Mouse (Mus musculus): ENCODE data around the gene Scfd2. TPM values are rescaled to one million over a fixed set of nuclear protein-coding genes. Genes with fewer than 3 reads are reported as not detected.

The Scfd2 gene
- polyA plus RNA-seq, 1 experiment, result 0.18 TPM

GRCm38 (mm10) chr5:74171768-74172167, 359.8 kb downstream of the Scfd2 start:
- no peaks in the 10 kb centered on the region for H3K4me1 ChIP-seq (ENCODE audit: control insufficient read depth)
- no peak overlapping the region for H3K4me3 ChIP-seq (replicated peaks)
- peaks cover 5% of the 10 kb centered on the region for H3K27me3 ChIP-seq (ENCODE audit: control insufficient read depth)
- no peaks in the 10 kb centered on the region for H3K9me3 ChIP-seq (ENCODE audit: control insufficient read depth, low read length)
- no peak for TF ChIP-seq GATA1 (IDR thresholded peaks at IDR 0.05; ENCODE audit: low read length)
- TF ChIP-seq TAL1 (IDR thresholded peaks at IDR 0.05; ENCODE audit: low read length), result no peak
- no peaks in the 10 kb centered on the region for H3K36me3 ChIP-seq (ENCODE audit: control insufficient read depth)

- no peaks in the 10 kb centered on the region for H3K9me3 ChIP-seq (ENCODE audit: control insufficient read depth, low read length)
- TF ChIP-seq GATA1 (IDR thresholded peaks at IDR 0.05; ENCODE audit: low read length), result no peak
- TF ChIP-seq TAL1 (IDR thresholded peaks at IDR 0.05; ENCODE audit: low read length), result no peak
- H3K27me3 ChIP-seq (ENCODE audit: control insufficient read depth), result peaks cover 5% of the 10 kb centered on the region
- H3K36me3 ChIP-seq (ENCODE audit: control insufficient read depth), result no peaks in the 10 kb centered on the region
- H3K4me3 ChIP-seq (replicated peaks), result no peak overlapping the region
- no peaks in the 10 kb centered on the region for H3K4me1 ChIP-seq (ENCODE audit: control insufficient read depth)
Measured at GRCm38 (mm10) chr5:74168085-74168484, 363.5 kb downstream of the Scfd2 start.

- H3K4me3 ChIP-seq (replicated peaks), result no peak overlapping the region
- H3K9me3 ChIP-seq (ENCODE audit: control insufficient read depth, low read length), result no peaks in the 10 kb centered on the region
- no peaks in the 10 kb centered on the region for H3K4me1 ChIP-seq (ENCODE audit: control insufficient read depth)
- H3K27me3 ChIP-seq (ENCODE audit: control insufficient read depth), result no peaks in the 10 kb centered on the region; the same call in 1 of the 2 replicates
- TF ChIP-seq TAL1 (IDR thresholded peaks at IDR 0.05; ENCODE audit: low read length) (no peak), GATA1 (IDR thresholded peaks at IDR 0.05; ENCODE audit: low read length) (no peak)
- H3K36me3 ChIP-seq (ENCODE audit: control insufficient read depth), result no peaks in the 10 kb centered on the region
Measured at GRCm38 (mm10) chr5:74166642-74167041, 364.9 kb downstream of the Scfd2 start.

- no peaks in the 10 kb centered on the region; the same call in 1 of the 2 replicates for H3K27me3 ChIP-seq (ENCODE audit: control insufficient read depth)
- no peaks in the 10 kb centered on the region for H3K36me3 ChIP-seq (ENCODE audit: control insufficient read depth)
- H3K4me3 ChIP-seq (replicated peaks), result no peak overlapping the region
- no peaks in the 10 kb centered on the region for H3K9me3 ChIP-seq (ENCODE audit: control insufficient read depth, low read length)
- TF ChIP-seq GATA1 (IDR thresholded peaks at IDR 0.05; ENCODE audit: low read length) (no peak), TAL1 (IDR thresholded peaks at IDR 0.05; ENCODE audit: low read length) (no peak)
- H3K4me1 ChIP-seq (ENCODE audit: control insufficient read depth), result peaks cover 6% of the 10 kb centered on the region
Measured at GRCm38 (mm10) chr5:74164547-74164946, 367.0 kb downstream of the Scfd2 start.

- TF ChIP-seq GATA1 (IDR thresholded peaks at IDR 0.05; ENCODE audit: low read length), result no peak
- no peak for TF ChIP-seq TAL1 (IDR thresholded peaks at IDR 0.05; ENCODE audit: low read length)
- no peaks in the 10 kb centered on the region; the same call in 1 of the 2 replicates for H3K27me3 ChIP-seq (ENCODE audit: control insufficient read depth)
- no peaks in the 10 kb centered on the region for H3K36me3 ChIP-seq (ENCODE audit: control insufficient read depth)
- peaks cover 6% of the 10 kb centered on the region for H3K4me1 ChIP-seq (ENCODE audit: control insufficient read depth)
- H3K4me3 ChIP-seq (replicated peaks), result no peak overlapping the region
- no peaks in the 10 kb centered on the region for H3K9me3 ChIP-seq (ENCODE audit: control insufficient read depth, low read length)
Measured at GRCm38 (mm10) chr5:74163141-74163540, 368.4 kb downstream of the Scfd2 start.

GRCm38 (mm10) chr5:74162013-74162412, 369.5 kb downstream of the Scfd2 start:
- Histone ChIP-seq H3K9me3 (ENCODE audit: control insufficient read depth, low read length) (no peaks in the 10 kb centered on the region), H3K27me3 (ENCODE audit: control insufficient read depth) (no peaks in the 10 kb centered on the region; the same call in 1 of the 2 replicates), H3K4me1 (ENCODE audit: control insufficient read depth) (peaks cover 6% of the 10 kb centered on the region), H3K4me3 (replicated peaks) (no peak overlapping the region), H3K36me3 (ENCODE audit: control insufficient read depth) (no peaks in the 10 kb centered on the region)
- TF ChIP-seq GATA1 (IDR thresholded peaks at IDR 0.05; ENCODE audit: low read length) (no peak), TAL1 (IDR thresholded peaks at IDR 0.05; ENCODE audit: low read length) (no peak)

- Histone ChIP-seq H3K36me3 (ENCODE audit: control insufficient read depth) (no peaks in the 10 kb centered on the region), H3K9me3 (ENCODE audit: control insufficient read depth, low read length) (no peaks in the 10 kb centered on the region), H3K4me1 (ENCODE audit: control insufficient read depth) (peaks cover 6% of the 10 kb centered on the region), H3K4me3 (replicated peaks) (no peak overlapping the region), H3K27me3 (ENCODE audit: control insufficient read depth) (no peaks in the 10 kb centered on the region; the same call in 1 of the 2 replicates)
- TF ChIP-seq TAL1 (IDR thresholded peaks at IDR 0.05; ENCODE audit: low read length), result no peak
- TF ChIP-seq GATA1 (IDR thresholded peaks at IDR 0.05; ENCODE audit: low read length), result no peak
Measured at GRCm38 (mm10) chr5:74161297-74161926, 370.1 kb downstream of the Scfd2 start.

GRCm38 (mm10) chr5:74160349-74160748, 371.2 kb downstream of the Scfd2 start:
- TF ChIP-seq TAL1 (IDR thresholded peaks at IDR 0.05; ENCODE audit: low read length), result no peak
- TF ChIP-seq GATA1 (IDR thresholded peaks at IDR 0.05; ENCODE audit: low read length), result no peak
- Histone ChIP-seq H3K4me1 (ENCODE audit: control insufficient read depth) (peaks cover 6% of the 10 kb centered on the region), H3K27me3 (ENCODE audit: control insufficient read depth) (no peaks in the 10 kb centered on the region; the same call in 1 of the 2 replicates)

GRCm38 (mm10) chr5:74159906-74160305, 371.7 kb downstream of the Scfd2 start:
- H3K9me3 ChIP-seq (ENCODE audit: control insufficient read depth, low read length), result no peaks in the 10 kb centered on the region
- peaks cover 6% of the 10 kb centered on the region for H3K4me1 ChIP-seq (ENCODE audit: control insufficient read depth)
- H3K4me3 ChIP-seq (replicated peaks), result no peak overlapping the region
- TF ChIP-seq GATA1 (IDR thresholded peaks at IDR 0.05; ENCODE audit: low read length) (no peak), TAL1 (IDR thresholded peaks at IDR 0.05; ENCODE audit: low read length) (no peak)
- H3K27me3 ChIP-seq (ENCODE audit: control insufficient read depth), result no peaks in the 10 kb centered on the region; the same call in 1 of the 2 replicates
- no peaks in the 10 kb centered on the region for H3K36me3 ChIP-seq (ENCODE audit: control insufficient read depth)

More at GRCm38 (mm10) chr5:74160349-74160748, 371.2 kb downstream of the Scfd2 start:
- Histone ChIP-seq H3K4me3 (replicated peaks) (no peak overlapping the region), H3K36me3 (ENCODE audit: control insufficient read depth) (no peaks in the 10 kb centered on the region), H3K9me3 (ENCODE audit: control insufficient read depth, low read length) (no peaks in the 10 kb centered on the region)

All from erythroblast, embryonic 14.5 days (primary cell).